Mouse (Mus musculus) adrenal gland, postnatal 10 days (tissue): ENCODE measurements around the gene Slc9a3r1. TPM values are rescaled to one million over a fixed set of nuclear protein-coding genes. Genes with fewer than 3 reads are reported as not detected.

ENCODE experiments used
- DNase-seq: peaks from one replicate; pipeline ENCODE4 v3.0.0; 2021; ENCODE audit warnings: mixed read lengths
- total RNA-seq, 2 experiments: library from RNA; stranded (reverse); gene quantifications; 2 replicates each; pipeline ENCODE4 v1.2.3; 2021

Gene Slc9a3r1
- total RNA-seq, 2 experiments from 2014 or later: 26.3 to 30.4 TPM

DNA sequence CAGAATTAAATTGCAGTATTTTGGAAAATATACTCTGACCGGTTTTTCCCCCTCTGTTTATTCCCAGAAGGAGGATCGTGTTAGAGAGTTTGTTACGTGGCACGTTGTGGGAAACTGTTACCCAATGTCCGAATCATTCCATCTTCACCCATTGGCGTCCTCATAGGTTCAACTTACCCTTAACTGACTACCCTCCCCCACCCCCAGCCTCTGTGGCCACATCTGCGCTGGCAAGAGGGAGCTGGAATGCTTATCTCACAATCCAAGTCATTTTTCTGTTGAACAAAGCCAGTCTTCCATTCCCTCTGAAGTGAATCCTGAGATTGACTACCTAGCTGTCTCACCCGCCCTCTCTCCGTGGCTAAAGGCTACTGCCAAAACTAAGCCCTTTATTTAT lies 938 bp upstream of the Slc9a3r1 start:
- no peak for DNase-seq

DNA sequence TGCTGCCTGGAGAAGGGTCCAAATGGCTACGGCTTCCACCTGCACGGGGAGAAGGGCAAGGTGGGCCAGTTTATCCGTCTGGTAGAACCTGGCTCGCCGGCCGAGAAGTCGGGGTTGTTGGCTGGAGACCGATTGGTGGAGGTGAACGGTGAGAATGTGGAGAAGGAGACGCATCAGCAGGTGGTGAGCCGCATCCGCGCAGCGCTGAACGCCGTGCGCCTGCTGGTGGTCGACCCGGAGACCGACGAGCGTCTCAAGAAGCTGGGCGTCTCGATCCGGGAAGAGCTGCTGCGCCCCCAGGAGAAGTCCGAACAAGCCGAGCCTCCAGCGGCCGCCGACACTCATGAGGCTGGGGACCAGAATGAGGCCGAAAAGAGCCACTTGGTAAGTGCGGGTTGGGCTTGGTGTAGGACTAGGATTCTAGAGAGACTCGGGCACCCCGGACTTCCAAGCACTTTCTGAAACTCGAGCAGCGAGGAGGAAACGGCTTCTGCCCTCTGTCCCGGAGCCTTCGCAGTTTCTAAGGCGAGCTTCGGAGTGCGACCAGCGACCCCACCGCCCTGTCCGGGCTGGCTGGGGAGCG lies 518 bp downstream of the Slc9a3r1 start:
- DNase-seq: peak; percentile 46

DNA sequence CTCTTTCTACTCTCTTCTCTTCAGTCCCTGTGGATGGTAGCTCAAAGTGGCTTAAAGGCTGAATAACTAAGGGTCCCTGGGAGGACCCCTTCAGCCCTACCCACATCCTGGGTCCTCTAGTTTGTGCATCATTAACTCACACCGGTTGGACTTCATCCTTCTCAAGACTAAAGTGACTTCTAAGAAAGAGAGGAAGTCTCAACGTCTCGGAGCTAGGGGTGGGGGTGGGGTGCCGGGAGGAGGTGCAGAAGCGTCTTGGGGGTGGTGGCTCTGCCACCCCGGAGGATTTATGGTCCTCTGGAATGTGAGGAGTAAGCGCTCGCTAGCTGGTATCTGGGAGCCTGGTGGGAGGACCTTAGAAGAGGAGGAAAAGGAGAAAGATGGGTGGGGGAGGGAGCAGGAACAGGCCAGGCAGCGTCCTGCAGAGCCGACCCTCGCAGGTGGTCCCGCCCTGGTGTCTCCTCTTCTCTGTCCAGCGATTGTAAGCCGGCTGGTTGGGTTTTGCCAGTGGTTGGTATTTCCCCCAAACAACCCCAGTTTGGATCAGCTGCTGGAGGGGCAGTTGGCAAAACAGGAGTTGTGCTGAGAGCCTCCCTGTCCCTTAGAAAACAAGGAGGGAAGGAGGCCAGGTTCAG lies 1.3 kb downstream of the Slc9a3r1 start:
- DNase-seq: peak; percentile 25

DNA sequence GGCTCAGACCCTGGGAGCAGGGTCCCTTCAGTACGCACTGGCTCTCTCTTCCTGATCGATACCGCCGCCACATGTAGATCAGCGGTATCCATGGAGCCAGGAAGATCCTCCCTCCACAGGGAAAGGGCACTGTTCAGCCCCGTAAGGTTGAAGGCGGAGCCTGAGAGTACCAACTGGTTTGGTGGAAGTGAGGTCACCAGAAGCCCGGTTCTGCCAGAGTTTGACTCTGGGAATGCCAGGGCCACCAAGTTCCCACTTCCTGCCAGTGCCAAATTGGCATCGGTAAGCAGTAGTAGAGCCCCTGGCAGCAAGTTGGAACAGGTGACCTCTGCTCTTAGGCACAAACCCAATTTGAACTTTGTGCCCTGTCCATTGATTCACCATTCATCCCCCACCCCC lies 1.8 kb downstream of the Slc9a3r1 start:
- peak; percentile 59 for DNase-seq

DNA sequence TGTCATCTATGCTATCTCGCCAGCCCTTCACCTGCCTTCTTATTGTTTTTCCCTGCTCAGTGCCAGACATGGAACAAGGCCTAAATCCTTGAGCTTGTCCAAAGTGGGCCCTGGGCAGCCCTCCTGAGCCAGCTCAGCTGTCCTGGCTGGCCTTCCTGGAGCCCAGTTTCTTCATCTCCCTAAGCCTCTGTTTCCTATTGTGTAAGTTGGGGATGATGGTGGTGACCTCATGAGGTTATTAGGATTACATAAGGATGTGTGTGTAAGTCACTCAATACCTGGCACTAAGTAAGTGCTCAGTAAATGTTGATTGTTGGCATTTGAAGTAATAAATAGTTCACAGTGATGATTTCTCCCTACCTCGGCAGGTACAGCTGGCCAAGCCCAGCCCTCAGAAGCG lies 3.6 kb downstream of the Slc9a3r1 start:
- no peak for DNase-seq

DNA sequence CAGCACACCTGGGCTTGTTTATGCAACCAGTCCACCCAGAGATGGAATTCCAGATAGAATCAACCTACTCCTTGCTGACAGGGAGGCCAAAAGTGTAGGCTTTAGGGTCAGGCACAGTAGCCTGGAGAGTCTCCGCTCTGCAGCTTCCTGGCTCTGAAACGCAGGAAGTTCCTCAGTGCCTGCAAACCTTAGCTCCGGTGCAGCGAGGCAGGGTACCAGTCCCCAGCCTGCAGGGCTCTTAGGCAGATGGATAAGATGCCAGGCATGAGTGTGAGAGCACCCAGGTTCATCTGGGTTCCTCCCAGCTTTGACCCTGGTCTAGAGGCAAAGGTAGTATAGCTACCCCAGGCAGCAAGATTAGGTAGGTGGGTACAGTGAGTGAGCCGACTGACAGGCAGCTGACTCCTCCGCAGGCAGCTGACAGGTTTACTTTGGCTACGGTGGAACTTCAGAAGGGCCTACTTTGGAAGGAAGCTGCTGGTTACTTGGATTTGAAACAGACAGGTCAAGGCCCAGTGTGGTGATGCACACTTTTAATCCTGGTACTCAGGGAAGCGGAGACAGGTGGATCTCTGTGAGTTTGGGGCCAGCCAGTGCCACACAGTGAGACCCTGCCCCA lies 4.6 kb downstream of the Slc9a3r1 start:
- DNase-seq: no peak

DNA sequence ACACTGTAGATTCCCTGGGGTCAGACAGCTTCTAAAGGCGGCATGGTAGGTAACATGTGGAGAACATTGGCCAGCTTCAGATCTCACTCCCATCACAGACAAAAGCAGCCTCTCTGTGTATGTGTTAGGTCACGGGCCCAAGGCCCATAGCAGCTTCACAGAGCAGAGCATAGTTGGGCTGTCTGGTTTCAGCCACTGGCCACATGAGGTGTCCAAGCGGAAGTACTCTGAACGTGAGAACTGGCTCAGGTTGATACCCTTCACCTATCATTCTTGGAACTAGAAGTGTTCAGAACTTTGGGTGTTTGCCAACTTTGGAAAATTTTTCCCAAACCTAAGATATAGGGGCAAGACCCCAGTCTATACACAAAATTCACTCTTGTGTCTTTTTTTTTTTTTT lies 6.3 kb downstream of the Slc9a3r1 start:
- DNase-seq: no peak

DNA sequence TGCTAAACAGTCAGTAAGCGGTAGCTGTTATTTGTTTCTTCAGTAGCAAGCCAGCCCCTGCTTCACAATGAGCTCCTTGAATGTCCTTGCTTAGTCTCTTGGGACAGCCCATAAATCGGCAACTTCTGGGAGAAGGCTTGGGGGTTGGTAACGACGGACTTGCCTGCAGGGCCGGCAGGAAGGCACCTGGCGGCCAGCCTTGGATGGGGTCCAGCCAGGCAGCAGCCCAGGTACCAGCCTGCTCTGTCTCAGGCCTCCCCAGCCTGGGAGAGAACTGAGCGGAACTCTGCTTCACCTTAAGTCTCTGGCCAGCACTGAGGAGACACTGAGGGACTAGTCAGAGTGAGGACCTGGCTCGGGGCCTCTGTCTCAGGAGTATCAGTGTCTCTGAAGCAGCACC lies 8.0 kb downstream of the Slc9a3r1 start:
- DNase-seq: peak; percentile 51

DNA sequence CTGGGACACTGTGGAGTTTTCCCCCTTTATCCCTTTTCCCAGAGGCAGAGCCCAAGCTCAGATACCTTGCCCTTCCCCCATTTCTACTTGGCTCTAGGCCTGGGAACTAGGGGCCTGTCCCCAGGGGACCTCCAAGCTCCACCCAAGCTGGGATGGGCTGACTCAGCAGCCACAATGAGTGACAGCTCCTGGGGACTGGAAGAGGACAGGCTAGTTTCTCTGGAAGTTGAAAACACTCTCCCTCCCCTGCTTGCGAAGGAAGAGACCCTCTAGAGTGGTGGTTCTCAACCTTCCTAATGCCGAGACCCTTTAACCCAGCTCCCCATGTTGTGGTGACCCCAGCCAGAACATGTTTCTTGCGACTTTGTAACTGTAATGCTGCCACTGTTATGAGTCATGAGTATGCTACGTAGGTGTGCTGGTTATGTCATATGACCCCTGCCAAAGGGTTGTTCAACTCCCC lies 9.7 kb downstream of the Slc9a3r1 start:
- DNase-seq: peak; percentile 74

DNA sequence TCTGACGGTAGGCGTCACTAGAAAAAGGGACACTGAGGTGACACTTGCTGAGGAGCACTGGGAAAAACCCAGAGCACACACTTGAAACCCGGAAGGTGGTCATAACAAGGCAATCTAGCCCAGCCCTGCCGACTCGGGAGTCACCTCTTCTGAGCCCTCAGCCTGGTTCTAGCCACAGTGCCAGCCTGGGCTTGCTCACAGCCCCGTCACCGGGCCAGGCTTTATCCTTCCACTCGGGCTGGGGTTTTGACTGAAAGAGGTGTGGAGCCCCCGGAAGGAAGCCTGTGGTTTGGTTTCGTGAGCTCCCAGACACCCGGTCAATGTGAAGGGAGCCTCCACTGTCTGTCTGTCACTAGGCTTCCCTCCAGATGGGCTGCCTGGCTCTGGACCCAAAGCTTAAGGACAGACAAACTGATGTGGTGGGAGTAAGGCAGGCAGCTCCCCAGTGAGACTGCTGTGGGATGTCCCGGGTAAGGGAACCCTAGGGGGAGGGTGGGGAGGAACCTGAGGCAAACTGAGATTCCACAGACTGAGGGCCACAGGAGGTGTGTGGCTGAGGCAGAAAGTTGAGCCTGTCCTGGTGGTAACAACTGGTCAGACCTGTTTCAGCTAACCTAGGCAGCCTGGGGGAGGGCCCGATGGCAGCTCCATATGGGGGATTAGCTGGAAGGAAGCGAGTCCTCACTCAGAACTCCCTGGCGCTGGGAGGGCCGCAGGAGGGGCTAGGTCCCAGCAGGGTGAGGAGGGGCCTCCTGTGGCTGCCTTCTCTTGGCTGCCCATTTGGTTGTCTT lies 10.6 kb downstream of the Slc9a3r1 start:
- DNase-seq: no peak

DNA sequence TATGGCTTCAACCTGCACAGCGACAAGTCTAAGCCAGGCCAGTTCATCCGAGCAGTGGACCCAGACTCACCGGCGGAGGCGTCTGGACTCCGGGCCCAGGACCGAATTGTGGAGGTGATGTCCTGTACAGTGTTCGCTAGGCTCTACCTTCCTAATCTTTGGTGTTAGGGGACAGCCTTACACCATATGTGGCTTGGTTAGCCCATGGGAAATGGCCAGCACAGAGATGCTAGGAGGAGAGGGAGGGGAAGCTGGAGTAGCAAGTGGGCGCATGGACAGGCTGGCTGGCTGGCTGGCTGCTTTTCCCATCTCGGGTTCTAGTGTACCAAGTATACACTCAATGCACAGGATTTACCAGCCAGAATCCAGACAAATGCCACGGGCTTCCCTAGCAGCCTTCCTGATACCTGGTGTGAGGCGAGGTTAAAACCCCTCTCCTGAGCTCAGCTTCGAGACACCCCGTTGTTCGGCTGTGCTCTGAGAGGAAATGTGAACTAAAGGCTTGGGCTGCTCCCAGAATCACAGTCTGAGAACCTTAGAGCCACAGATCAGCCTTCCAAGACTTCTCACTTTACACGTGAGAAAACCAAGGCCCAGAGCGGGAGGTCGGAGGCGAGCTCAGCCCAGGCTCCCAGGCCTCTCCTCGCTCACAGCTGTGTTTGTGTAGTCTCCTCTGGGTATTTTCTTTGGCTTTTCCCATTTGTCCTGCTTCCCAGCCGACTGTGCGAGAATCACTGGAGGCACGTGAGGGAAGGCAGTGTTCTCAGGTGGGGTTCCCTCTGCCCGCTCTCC lies 13.5 kb downstream of the Slc9a3r1 start:
- DNase-seq: no peak

DNA sequence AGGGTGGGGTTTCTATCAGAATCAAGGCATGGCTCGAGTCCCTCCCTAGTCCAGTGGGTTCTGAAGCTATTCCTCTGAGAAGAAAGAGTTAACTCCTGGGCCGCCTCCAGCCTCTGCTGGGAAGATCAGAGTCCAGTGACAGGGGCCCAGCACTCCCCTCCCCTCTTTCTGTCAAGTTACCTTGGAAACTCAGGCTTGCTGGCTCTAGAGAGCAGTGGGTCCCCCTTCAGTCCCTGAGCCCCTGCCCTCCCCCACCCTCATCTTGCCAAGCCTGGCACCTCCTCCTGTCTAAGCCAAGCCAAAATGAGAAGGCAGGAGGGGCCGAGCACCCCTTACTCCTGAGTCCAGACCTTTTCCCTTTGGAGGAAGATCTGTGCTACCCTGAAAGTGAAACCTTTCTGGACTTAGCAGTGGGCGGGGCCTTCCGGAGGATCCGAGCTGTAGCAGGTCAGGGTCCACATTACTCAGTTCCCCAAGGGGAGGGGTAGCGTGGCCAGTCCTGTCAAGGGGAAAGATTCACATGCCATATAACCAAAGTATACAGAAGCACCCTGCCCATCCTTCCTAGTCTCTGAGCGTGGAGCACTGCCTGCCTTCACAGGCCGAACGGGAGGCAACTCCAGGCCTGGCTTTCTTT lies 14.5 kb downstream of the Slc9a3r1 start:
- DNase-seq: peak; percentile 51

DNA sequence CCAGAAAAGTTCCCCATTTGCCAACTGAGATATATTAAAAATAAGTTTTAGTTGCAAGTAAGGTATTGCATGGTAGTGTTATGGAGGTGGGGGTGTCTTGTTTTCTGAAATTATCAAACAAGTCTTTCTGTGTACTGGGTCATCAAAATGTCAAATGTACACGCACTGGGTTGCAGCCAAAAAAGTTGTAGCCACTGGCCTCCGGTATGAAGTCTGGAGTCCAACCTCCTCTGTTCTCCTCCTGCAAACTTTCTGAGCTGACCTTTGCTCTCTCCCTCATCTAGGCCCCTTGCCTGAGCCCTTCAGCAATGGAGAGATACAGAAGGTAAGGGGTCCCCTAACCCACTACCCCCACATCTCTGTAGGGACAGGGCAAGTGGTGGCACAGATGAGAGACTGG lies 15.6 kb downstream of the Slc9a3r1 start:
- DNase-seq: no peak

DNA sequence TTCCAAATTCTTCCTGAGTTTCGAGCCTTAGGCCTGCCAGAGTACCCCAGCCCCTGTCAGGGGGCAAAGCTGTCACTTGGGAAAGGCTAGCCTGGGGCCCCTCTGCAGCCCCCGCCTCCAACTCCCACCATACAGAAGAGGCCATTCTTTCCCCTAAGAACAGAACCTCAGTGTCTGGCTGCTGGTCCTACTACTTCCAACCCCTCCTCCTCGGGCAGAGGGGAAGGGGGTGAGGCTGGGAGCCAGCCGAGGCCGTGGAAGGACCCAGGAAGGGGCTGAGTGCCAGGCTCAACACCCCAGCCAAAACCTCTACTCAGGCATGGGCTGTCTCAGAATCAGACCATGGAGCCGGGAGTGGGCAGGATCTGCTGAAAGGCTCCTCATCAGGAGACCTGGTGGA lies 16.1 kb downstream of the Slc9a3r1 start:
- DNase-seq: no peak

DNA sequence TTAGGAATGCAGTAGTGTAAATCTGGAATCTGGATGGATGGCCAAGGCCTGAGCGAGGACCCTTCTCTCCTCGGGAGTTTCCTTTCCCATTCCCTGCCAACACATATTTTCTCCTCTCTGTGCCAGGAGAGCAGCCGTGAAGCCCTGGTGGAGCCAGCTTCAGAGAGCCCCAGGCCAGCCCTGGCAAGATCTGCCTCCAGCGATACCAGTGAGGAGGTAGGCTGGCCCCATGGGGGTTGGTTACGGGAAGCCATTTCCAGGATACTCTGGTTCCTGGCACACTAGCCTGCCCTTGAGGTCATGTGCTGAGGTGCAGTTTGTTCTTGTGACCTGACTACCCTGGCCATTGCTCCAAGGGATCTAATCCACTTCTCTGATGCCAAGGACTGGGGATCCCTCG lies 16.7 kb downstream of the Slc9a3r1 start:
- DNase-seq: peak; percentile 71

DNA sequence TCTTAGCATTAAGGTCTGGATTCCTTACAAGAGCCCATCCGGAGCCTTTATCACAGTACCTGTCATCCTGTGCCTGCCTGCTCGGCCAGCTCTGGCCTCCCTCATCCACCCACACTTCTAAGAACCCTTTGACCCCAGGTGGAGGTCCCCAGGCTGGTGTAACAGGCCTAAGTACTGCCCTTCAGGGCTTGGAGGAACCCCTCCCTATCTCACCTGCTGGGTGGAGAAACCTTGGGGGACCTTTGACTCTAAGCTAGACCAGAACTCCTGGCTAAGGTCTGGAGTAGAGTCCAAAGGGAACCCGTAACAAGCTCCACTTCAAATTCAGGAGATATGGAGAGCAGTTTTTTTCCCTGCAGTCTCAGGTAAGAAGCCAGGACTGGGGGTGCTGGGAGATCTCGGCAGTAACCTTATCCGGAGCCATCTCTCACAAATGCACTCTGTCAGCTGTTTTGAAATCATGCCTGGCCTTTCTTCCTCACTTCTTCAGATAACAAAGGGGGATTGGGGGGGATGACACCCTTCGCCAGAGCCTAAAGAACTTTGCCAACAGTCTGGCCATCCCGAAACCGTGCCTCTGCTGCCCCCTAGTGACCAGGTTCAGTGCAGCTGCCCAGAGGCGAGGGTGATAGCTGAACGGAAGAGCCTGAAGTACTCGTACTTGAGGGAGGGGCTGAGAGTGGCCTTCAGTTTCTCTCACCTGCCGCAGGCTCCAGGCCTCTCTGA lies 18.9 kb downstream of the Slc9a3r1 start:
- peak; percentile 93 for DNase-seq

DNA sequence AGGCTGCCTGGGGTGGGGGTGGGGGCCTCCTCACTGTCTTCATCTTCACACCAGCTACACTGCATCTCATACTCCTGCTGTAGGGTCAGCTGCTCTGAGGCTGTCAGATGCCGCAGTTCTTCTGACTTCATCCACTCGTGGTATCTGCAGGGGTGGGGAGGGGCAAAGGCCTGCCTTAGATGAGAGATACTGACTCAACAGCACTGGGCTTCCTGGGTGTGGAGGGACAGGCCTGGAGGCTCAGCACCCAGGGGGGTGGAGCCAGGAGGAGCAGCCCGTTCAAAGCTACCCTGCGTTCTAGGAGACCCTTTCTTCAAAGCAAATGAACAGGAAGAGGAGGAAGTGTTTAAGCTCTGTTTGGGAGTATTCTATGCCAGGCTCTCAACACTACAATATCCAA lies 21.8 kb downstream of the Slc9a3r1 start:
- DNase-seq: no peak

DNA sequence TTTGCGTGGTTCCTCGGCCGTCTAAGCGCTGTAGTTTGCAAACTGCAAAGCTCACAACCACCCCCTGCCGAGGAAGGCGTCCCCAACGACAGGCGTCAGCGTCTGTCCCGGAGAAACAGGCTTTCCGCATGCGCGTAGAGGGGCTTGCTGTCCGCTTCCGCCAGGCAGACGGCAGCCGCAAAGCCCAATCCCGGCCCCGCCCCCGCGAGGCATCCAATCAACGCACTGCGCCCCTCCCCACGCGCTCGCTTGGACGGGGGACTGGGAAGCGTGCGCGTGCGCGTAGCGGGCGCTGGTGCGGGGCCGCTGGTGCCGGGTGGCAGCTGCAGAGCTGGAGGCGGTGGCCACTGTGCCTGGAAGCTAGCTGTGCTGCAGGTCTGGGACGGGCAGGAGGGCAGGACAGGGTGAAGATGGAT lies 24.1 kb downstream of the Slc9a3r1 start, which contains the start of gene Tmem104:
Tmem104 (plus strand) TSS at position 264 of the 416 bp plus-strand sequence.
- DNase-seq: peak; percentile 100

DNA sequence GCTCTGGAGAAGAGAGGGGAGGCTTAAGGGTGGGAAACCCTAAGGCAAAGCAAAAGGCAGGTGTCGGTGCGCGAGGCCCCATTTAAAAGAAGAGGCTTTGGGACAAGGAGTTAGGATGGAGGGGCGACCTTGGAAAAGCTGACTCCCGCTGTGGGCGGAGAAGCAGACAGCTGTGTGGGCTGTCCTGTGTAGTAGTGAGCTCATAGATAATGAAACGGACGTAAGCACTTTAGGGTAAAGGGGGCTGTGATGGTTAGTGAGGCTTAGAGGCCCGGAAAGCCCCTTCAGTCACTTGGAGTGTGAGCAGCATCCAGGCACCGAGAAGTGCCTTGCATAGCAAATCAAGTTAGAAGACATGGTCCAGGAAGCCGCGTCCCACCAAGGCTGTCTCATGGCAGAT lies 24.6 kb downstream of the Slc9a3r1 start, which contains the start of gene Nat9:
Nat9 (minus strand) TSS at position 167 of the 400 bp plus-strand sequence.
- DNase-seq: peak; percentile 39

DNA sequence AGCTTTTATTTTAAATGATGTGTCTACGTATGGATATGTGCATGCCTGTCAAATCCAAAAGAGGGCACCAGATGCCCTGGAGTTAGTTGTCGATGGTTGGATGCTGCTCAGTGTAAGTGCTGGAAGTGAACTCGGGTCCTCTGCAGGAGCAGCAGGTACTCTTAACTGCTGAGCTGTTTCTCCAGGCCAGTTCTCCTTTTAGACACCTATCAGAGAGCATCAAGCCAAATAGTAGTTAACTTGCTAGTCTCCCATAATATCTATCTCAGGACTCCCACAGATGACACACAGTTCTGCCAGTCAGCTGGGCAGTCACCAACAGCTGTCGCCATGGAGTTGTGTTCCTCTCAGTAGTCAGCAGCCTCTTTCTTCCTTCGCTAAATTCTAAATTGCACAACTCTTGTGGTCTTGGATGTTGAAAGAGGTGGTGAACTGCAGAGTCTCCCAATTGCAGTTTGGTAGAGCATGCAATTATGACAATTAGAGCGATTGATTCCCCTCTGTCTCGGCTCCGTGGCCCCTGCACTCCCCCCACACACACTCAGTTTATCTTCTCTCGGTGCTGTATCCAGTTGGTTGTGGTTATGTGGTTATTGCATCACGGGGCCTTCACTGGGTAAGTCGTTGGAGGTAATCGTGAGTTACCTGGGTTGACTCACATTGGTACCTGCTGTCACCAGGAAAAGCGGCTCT lies 25.5 kb downstream of the Slc9a3r1 start:
- no peak for DNase-seq
